Mouse (Mus musculus) heart, adult 2 months (tissue): ENCODE measurements at regions not wholly inside any gene's neighbourhood (a gene's known extent, or its start where the extent isn't known, plus 50 kb on each side); places are given as distances from the start of the nearest gene placed in this dataset.

Source experiments
- DNase-seq, 2 experiments: peaks; one replicate each; pipeline ENCODE4 v3.0.0; 2021
- H3K27ac ChIP-seq: fragments of 200-600 bp; 2 replicates; pipeline ENCODE4 v1.8.1; 2022
- H3K27me3 ChIP-seq: fragments of 200-500 bp; 2 replicates; pipeline ENCODE4 v1.6.1; 2012; ENCODE audit warnings: mild to moderate bottlenecking, low read length, inconsistent platforms, mixed read lengths; ENCODE audit not compliant: control insufficient read depth, insufficient read depth
- H3K36me3 ChIP-seq: fragments of 200-500 bp; 2 replicates; pipeline ENCODE4 v1.6.1; 2012; ENCODE audit warnings: low read length, inconsistent platforms; ENCODE audit not compliant: control insufficient read depth, insufficient read depth
- H3K4me1 ChIP-seq: fragments of 200-500 bp; 2 replicates; pipeline ENCODE4 v1.6.1; 2011; ENCODE audit warnings: low read length; ENCODE audit not compliant: control insufficient read depth, insufficient read depth
- H3K4me3 ChIP-seq: fragments of 200-600 bp; 2 replicates; pipeline ENCODE4 v1.8.1; 2022
- H3K79me2 ChIP-seq: fragments of 200-500 bp; replicated peaks from 2 replicates; pipeline ENCODE4 v1.6.1; 2012; ENCODE audit warnings: mild to moderate bottlenecking, inconsistent platforms, low read length, moderate library complexity, mixed read lengths; ENCODE audit not compliant: control insufficient read depth, insufficient read depth
- H3K9ac ChIP-seq: fragments of 200-500 bp; 2 replicates; pipeline ENCODE4 v1.6.1; 2012; ENCODE audit warnings: low read depth, mild to moderate bottlenecking, control low read depth, inconsistent platforms, low read length, mixed read lengths
- CTCF ChIP-seq: fragments of 200-600 bp; IDR thresholded peaks from 2 replicates; pipeline ENCODE4 v1.8.1; 2022; ENCODE audit warnings: antibody characterized with exemption, mild to moderate bottlenecking, moderate library complexity
- EP300 ChIP-seq: fragments of 200-500 bp; IDR thresholded peaks from 2 replicates; pipeline ENCODE4 v1.6.1; 2011; ENCODE audit warnings: low read depth, low read length, control low read depth; ENCODE audit not compliant: insufficient read depth
- POLR2A ChIP-seq: fragments of 200-500 bp; IDR thresholded peaks from 2 replicates; pipeline ENCODE4 v1.6.1; 2011; ENCODE audit warnings: mild to moderate bottlenecking, low read depth, low read length, control low read depth; ENCODE audit not compliant: insufficient read depth
- WGBS: fragments of 180-500 bp; shearing (Covaris S2); methylation state at CpG from one replicate; pipeline ENCODE4 v1.1.7; 2018; 5-methylcytosine and 5-hydroxymethylcytosine counted together
- intact Hi-C: fragments of 180-260 bp; cut with DNase I; formaldehyde crosslinking; loops from one replicate; pipeline ENCODE4 v1.15.1; 2025

DNA sequence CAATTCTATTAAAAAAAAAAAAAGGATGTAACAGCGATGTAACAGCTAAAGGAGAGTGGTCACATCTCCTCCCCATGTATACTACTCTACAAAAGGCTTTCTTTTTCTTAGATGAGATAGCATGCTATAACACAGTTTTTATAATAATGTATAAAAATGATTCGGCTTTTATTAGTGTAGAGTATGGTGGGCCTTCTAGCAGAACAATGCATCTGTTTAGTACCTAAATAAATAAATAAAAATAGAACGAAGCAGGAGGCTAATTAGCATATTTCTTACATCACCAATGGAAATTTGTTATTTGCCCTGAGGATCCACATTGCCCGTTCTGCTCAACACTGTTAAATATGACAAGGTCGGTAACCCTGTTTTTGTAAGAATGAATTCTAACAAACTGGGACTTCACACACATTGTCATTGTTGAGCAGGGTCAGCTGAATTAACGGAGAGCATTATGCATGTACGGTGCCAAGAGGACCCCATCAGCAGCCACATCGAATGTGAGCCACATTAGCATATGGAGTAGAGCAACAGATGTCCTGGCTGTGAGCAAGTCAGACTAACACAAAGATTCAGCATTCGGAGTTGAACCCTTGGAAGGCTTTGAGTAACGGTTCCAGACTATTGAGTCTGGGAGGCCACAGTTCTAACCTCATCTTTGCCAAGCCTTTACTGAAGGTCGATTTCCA lies 117.4 kb upstream of the Sem1 start:
- Histone ChIP-seq H3K4me3 (no peak overlapping the region), H3K36me3 (no peaks in the 10 kb centered on the region), H3K9ac (no peak overlapping the region), H3K4me1 (no peaks in the 10 kb centered on the region), H3K79me2 (no peaks in the 10 kb centered on the region), H3K27me3 (no peaks in the 10 kb centered on the region), H3K27ac (no peak overlapping the region)
- intact Hi-C loops: loop anchor here (10.0 kb wide), 1 partner anchor 159 kb away; no protein-coding TSS in a partner anchor
- TF ChIP-seq CTCF (no peak), EP300 (no peak), POLR2A (no peak)
- DNase-seq: no peak
- 81% methylated on average over 11 of the region's 11 CpGs for WGBS

DNA sequence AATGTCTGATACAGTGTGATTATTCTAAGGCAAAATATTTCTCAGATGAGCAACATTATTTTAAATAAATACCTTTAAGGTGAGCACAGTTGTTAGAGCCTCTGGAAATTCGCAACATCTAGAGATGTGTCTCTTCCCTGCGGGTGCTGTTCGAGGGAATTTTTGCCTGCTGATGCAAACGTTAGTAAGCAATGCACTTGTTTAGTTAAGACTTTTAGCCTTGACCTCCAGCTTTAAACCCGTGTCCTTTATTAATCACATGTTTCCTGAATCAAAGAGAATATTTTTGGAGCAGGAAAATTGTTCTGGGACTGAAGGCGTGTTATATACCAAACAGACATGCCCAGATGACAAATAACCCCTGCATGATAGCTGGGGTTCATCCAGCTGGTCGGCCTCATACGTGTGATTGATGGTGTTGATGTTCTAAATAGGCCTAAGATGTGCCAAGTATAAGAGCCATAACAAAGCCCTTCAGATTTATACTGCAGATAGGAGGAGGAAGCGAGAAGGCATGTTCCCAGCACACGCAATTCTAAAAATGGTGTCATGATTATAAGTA lies 119.0 kb upstream of the Sem1 start:
- TF ChIP-seq EP300 (no peak), CTCF (no peak), POLR2A (no peak)
- no peak overlapping the region for H3K4me3 ChIP-seq
- intact Hi-C loops: loop anchor here (10.0 kb wide), 1 partner anchor 157 kb away; no protein-coding TSS in a partner anchor
- no peaks in the 10 kb centered on the region for H3K36me3 ChIP-seq
- H3K4me1 ChIP-seq: no peaks in the 10 kb centered on the region
- H3K27me3 ChIP-seq: no peaks in the 10 kb centered on the region
- H3K27ac ChIP-seq: no peak overlapping the region
- no peaks in the 10 kb centered on the region for H3K79me2 ChIP-seq
- peak in 1 of 2 experiments; percentile 4 for DNase-seq
- 48% methylated on average over 10 of the region's 10 CpGs for WGBS
- no peak overlapping the region for H3K9ac ChIP-seq

DNA sequence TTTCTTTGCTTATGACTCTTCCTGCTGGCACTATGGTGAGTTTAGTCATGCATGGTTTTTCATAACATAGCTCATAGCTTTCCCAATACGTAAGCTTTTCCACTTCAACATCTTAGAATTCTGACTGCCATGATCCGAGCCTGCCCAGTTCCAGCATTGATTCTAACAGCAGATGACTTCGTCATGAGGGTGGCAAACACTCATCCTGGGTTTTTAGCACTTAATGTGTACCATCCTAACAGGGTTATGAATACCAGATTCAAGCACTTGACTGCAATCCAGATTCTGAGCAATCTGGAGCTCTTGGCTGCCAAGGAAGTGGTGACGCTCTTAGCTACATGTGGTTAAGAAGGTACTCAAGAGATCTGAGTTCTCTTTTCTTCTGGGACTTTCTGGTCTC lies 128.3 kb upstream of the Sem1 start:
- intact Hi-C loops: no loop called here
- peak overlapping the region; percentile 45 for H3K27ac ChIP-seq
- peaks cover 5% of the 10 kb centered on the region for H3K36me3 ChIP-seq
- TF ChIP-seq CTCF (no peak), EP300 (no peak), POLR2A (no peak)
- H3K9ac ChIP-seq: no peak overlapping the region
- H3K4me1 ChIP-seq: peaks cover 4% of the 10 kb centered on the region
- H3K27me3 ChIP-seq: no peaks in the 10 kb centered on the region
- DNase-seq: peak in 1 of 2 experiments; percentile 5
- no peak overlapping the region for H3K4me3 ChIP-seq
- 50% methylated on average over 4 of the region's 4 CpGs for WGBS
- H3K79me2 ChIP-seq: no peaks in the 10 kb centered on the region

DNA sequence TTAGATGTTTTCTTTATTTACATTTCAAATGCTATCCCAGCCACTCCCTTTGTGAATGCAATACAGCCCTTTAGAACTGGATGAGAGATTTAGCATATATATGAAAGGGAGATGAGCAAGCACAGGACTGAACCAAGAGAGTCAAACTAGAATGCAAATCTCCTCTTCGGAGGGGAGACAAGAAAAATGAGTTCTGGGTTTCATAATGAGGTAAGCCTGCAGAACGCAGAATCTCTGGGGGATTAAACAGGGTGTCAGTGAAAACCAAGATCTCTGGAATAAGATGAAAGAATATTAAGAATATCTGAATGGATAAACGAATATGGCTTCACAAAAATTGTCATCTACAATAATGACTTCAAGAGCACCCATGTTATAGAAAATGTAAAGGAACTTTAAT lies 130.6 kb upstream of the Sem1 start:
- intact Hi-C loops: no loop called here
- no peaks in the 10 kb centered on the region for H3K27me3 ChIP-seq
- H3K79me2 ChIP-seq: no peaks in the 10 kb centered on the region
- DNase-seq: no peak
- peaks cover 5% of the 10 kb centered on the region for H3K36me3 ChIP-seq
- H3K27ac ChIP-seq: no peak overlapping the region
- no peak overlapping the region for H3K4me3 ChIP-seq
- H3K9ac ChIP-seq: no peak overlapping the region
- H3K4me1 ChIP-seq: peaks cover 4% of the 10 kb centered on the region
- whole genome bisulfite sequencing: 84% methylated on average over 3 of the region's 3 CpGs
- TF ChIP-seq EP300: no peak
- no peak for TF ChIP-seq CTCF
- TF ChIP-seq POLR2A: no peak

DNA sequence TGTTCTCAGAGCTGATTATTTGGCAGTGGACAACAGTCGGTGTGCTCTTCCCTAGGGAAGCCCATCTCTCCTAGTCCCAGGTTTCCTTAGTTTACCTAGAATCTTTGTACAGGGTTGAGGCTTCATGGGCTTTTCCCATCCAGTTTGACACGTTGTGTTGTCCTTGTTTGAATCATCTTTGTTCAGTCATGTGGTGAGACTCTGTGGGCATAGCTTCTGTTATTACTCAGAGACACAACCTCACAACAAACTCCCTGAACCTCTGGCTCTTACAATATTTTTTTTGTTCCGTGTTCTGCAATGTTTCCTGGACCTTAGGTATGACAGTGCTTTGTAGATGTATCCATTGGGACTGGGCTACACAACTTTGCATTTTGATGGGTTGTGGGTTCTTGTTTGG lies 132.9 kb upstream of the Dlx6 start:
- Histone ChIP-seq H3K9ac (no peak overlapping the region), H3K4me1 (no peaks in the 10 kb centered on the region), H3K79me2 (no peaks in the 10 kb centered on the region), H3K27ac (no peak overlapping the region), H3K4me3 (no peak overlapping the region), H3K36me3 (no peaks in the 10 kb centered on the region), H3K27me3 (no peaks in the 10 kb centered on the region)
- no peak for DNase-seq
- intact Hi-C loops: no loop called here
- WGBS: 77% methylated on average over 3 of the region's 3 CpGs
- TF ChIP-seq EP300 (no peak), CTCF (no peak), POLR2A (no peak)

DNA sequence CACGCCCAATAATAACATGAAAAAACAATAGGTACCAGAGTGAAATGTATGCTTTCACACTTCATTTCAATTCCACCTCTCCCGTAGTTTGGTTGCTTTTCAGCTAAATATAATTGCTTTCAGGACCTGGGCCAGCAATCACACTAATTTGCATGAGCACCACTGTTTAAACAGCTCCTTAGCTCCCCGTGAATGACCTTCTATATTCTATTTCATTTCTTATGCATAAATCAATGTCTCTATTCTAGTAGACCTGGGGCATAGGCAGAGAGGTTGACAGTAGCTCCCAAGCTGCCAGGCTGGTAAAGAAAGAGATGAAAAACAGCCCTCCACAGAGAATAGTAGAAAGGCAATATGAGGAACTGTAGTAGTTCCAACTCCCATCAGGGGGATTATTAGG lies 117.7 kb upstream of the Dlx6 start:
- TF ChIP-seq EP300 (no peak), POLR2A (no peak), CTCF (no peak)
- Histone ChIP-seq H3K36me3 (no peaks in the 10 kb centered on the region), H3K27me3 (no peaks in the 10 kb centered on the region), H3K79me2 (no peaks in the 10 kb centered on the region), H3K27ac (no peak overlapping the region), H3K4me3 (no peak overlapping the region), H3K9ac (no peak overlapping the region), H3K4me1 (no peaks in the 10 kb centered on the region)
- intact Hi-C loops: no loop called here
- DNase-seq: no peak
- WGBS: 58% methylated on average over 3 of the region's 3 CpGs

DNA sequence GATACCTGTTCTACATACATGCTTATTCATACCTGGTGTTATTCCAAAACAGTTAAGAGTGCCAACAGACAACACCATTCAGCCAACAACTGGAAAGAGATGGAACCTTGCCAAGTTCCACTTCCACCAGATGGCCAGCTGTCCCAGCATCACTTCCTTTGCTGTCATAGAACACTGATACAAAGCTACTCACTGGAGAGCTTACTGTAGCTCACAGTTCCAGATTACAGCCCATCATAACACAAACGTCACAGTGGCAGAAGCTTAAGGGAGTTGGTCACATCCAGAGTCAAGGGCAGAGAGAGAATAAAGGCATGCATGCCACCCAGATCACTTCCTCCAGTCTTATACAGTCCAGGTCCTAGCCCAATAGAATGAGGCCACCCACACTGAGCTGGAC lies 84.0 kb upstream of the Dlx6 start:
- H3K4me1 ChIP-seq: no peaks in the 10 kb centered on the region; the same call in 1 of the 2 replicates
- H3K9ac ChIP-seq: no peak overlapping the region
- 6% methylated on average over 1 of the region's 1 CpGs for WGBS
- no peak overlapping the region for H3K27ac ChIP-seq
- intact Hi-C loops: no loop called here
- TF ChIP-seq CTCF (no peak), EP300 (no peak), POLR2A (no peak)
- H3K4me3 ChIP-seq: no peak overlapping the region
- no peak for DNase-seq
- no peaks in the 10 kb centered on the region for H3K36me3 ChIP-seq
- H3K79me2 ChIP-seq: no peaks in the 10 kb centered on the region
- no peaks in the 10 kb centered on the region for H3K27me3 ChIP-seq
